Mouse (Mus musculus) heart, postnatal 10 days (tissue): ENCODE results near the gene Tmem43. TPM values are rescaled to one million over a fixed set of nuclear protein-coding genes. Genes with fewer than 3 reads are reported as not detected.
"Not testable (repeated sequence)": the region's sequence is repeated elsewhere in the genome, so short reads cannot be mapped to it uniquely, and the experiment has no call there.

ENCODE experiments used
- DNase-seq, 2 experiments: peaks; one replicate each; pipeline ENCODE4 v3.0.0; 2021
- intact Hi-C: fragments of 180-260 bp; cut with DNase I; formaldehyde crosslinking; loops from one replicate; pipeline ENCODE4 v1.15.1; 2025
- total RNA-seq, 2 experiments: library from RNA; stranded (reverse); gene quantifications; 2 replicates each; pipeline ENCODE4 v1.2.3; 2021

Tmem43 gene
- total RNA-seq, result 10 to 100 TPM; 27.0 to 28.4 TPM

DNA sequence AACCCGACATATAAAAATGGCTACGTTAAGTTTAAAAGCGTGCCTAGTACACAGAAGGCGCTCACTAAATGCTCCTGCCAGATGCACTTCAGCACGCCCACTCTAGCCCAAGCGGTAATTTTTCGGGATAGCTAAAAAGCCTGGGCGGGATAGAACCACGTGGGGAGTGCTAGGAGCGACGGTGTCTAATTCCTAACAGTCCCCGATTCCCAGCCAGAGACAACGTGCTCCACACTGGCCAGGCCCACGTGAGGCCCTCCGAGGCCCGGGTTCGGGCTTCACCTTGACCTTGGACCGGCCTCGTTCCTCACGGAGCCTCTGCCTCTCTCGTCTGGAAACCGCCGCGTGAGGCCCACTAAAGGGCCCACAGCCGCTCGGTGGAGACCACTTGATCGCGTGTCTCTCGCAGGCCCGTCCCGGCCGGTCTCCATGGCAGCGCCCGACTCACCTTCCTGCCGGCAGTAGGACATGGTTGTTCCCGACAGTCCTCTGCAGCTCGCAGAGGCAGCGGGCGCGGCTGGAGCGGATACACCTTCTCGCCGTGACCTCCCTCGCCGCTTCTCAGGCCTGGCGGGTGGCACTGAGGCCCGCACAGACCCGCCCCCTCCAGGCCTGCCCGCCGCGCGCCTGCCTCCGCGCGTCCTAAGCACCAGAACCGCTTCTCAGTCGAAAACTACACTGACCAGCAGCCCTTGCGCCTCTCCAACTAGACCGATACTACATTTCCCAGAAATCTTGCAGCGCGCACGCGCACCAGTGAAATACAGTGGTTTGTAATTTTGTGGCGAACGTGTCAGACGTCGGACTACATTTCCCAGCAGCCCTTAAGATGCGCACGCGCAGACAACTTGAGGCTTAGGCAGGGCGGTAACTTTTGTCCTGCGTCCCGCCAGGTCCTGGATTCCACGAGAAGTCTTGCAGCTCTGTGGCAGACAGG lies at the start of gene Tmem43, which contains the start of gene Chchd4:
Gene Tmem43 (plus strand): TSS at position 836 of the 937 bp plus-strand sequence.
Gene Chchd4 (minus strand): TSS at position 679 of the 937 bp plus-strand sequence.
- intact Hi-C loops, result no loop called here

DNA sequence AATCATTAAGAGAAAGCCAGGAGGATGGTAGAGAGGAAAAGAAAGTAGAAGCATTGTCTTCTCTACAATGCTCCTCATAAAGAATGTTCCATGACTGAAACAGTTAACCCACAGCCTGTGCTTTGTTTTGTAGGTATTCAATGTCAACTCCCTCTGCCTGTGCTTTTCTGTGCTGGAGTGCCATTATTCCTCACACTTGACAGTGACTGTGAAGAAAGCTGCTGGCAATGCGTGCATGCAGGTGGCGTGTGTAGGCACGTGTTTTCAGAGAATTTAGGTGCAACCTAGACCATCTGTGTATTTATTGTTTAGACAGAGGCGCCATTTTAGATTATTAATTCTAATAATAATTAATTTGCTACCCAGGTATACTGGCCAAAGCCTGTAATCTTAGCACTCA lies 49.4 kb upstream of the Tmem43 start:
- no peak for DNase-seq
- intact Hi-C loops, result no loop called here

More for the DNA sequence above, at the start of gene Tmem43, which contains the start of gene Chchd4:
- DNase-seq, result peak; percentile 100

DNA sequence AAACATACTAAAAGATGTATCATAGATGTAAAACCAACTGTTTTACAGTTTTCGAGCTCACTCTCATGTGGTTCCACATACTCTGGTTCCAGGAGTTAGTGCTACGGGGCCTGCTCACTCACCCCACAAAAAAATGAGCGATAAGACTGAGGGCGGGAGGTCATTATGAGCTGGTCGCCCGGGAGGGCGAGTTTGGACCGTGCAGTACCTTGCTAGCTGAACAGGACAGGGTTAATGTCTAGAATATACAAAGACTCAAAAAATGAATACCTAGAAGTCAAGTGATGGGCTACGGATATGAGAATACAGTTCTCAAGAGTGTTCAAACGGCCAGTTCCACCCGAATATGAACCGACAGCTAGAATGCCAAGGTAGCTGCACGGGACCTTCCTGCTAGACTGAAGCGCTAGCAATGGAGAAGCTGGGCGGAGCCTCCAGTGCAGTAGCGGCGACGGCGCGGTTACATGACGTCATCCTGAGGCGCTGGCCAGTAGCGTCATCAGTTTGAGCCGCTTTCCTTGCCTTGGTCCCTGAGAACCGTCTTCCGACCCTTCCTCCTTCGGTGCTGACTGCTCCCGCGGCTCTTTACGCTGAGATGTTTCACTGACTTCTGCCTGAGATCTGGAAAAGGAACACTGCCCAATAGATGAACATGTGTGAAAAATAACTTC lies 32.9 kb upstream of the Tmem43 start:
- DNase-seq, result peak; percentile 97 to 98
- intact Hi-C loops, result no loop called here

DNA sequence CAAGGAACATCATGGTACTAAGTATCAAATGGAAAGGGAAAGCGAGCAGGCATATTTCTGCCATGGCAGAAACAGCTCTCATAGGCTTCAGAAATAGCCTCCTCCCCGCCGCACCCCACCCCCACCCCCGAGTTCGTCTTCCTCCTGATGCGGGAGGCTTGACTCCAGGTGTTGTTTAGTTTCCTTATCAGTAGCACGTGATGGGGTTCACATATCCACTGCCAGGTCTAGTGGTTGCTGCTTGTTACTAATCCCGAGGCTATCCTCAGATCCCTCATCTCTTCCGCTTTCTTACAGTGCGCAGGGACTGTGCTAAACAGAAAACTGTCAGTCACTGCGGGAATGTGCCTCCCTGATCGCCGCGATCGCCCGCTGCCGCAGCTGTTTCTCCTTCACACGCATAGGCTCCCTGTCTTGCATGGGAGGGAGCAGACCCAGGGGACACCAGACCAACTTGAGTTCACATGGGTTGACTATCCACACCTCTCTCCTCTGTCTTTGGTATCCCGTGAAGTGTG lies 32.3 kb upstream of the Tmem43 start:
- intact Hi-C loops, result no loop called here
- peak in 1 of 2 experiments; percentile 7 for DNase-seq

DNA sequence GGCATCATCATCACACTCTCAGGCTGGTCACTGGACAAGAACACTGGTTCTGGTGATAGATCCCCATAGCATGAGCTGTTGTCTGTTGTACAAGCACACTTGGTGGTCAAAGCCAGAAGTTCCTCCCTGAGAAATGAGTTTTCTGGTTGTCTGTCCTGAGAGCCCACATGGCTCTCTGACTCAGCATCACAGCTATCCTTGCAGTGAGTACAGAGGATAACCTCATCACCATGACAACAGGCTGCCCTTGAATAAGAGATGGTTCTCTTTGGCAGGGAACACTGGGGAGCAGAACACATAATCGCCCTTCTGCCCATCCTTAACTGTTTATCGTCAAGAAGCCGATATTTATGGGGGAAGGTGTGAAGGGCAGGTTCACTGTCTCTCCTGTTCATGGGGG lies 28.2 kb upstream of the Tmem43 start:
- intact Hi-C loops, result no loop called here

DNA sequence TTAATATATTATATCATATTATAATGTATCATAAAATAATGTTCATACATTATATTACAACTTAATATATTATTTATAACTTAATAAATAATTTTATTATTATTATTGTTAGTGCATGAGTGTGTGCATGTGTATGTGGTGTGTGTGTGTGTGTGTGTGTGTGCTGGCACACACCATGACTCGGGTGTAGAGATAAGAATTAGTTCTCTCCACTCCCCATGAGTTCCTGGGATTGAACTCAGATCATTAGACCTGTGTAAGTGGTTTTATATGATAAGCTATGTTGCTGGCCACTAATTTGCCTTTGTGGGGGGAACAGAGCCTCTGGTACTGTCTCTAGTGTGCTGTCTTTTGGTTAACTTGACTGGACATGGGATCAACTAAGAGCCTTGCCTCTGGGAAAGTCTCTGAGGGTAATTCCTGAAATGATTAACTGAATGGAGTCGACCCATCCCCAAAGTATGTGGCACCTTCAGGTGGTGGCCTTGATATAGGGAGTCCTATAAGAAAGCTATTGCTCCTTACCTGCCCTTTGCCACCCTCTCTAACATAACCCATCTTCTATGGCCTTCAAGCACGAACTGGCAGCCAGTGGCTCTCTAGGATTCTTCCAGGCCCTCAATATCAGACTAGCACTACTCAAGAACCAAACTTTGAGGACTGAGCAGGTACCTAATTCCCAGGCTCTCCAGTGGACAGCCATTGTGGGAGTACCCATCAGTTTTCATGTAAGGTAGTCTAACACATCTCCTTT lies 23.9 kb upstream of the Tmem43 start:
- DNase-seq, result no peak
- intact Hi-C loops, result no loop called here

More for the DNA sequence above, 28.2 kb upstream of the Tmem43 start:
- DNase-seq, result no peak

DNA sequence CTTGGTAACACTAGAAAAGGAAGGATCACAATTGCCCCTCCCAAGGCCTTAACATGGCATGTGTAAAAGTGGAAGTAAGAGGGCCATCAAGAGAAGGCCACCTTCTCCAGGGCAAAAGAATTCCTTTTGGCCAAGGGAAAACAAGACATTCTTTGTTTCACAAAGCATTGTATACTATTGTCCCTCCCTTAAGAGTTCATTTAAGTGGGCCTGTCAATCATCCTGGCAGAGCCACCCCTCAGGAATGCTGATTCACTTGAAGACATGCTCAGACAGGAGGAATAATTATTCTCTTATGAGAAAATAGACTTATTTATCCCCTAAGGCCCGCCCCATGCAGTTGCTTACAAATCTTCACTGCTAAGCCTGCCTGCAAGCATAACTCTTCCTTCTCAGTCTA lies 21.4 kb upstream of the Tmem43 start:
- intact Hi-C loops, result no loop called here
- DNase-seq, result no peak

DNA sequence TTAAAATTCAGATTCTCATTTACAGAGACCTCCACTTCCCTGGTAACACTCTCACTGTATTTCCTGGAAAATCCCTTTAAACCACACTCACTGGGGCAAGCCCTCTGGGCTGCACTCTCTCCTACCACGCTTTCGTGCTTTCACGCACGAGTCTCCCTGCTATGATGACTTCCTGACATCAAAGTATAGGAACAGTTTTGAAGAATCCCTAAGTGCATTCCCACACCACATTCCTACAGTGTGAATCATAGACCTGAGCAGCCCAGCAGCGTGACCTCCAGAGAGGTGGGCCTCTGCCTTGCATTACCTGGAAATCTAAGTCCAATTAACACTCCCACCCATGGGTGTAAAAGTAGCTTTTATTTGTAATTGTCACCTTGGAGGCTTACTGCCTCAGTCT lies 19.0 kb upstream of the Tmem43 start:
- intact Hi-C loops, result no loop called here
- DNase-seq, result no peak

DNA sequence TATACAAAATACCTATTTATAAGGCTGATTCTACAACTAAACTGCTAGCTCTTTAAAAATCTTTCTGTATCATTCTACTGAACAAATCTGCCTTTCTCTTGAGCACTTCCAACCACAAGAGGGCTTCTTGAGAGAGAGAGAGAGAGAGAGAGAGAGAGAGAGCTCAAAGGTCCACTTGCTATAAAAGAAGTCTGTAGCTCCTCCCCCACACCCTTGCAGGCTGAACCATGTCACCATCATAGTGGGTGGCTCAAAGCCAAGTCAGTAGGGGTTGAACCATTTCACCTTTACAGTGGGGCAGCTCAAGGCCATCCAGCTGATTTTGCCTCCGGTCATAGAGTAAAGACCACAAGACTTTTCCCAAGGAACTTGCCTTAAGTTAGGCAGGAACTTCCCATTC lies 14.0 kb upstream of the Tmem43 start:
- intact Hi-C loops, result no loop called here
- no peak for DNase-seq

DNA sequence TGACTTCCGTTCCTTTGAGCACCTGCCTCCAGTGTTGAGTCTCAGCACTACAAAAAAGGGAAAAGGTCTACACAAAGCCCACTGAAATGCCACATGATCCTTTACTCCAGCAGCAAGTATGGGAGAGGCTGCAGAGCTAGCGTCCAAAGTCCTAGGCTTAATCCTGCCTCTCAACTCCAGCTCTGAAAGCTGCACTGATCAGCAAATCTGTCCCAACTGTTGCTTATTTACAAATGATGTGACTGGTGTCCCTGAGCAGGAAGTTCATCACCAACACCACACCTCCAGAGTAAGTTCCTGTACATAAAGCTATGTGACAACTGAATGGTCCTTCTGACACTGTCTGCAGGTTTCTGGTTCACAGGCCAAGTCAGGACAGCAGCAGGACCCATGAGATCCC lies 7.7 kb upstream of the Tmem43 start:
- intact Hi-C loops, result no loop called here
- no peak for DNase-seq

DNA sequence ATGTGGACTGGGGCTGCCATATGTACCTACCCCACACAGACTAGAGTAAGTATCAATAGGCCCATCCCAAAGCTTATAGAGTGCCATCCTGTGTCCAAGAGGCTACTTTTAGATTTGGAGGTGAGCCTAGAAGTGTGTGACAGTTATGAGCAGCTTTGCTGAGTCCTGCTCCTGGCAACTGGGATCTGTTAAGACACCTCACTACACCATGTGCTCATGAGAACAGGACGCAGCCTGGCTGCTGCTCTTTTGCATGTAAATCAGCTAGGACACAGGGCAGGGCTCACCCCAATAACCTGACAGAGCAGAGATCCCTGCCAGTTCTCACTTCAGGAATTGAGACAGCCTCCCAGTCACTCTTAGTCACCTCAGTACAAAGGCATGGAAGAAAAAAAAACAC lies 6.4 kb upstream of the Tmem43 start:
- intact Hi-C loops, result no loop called here
- DNase-seq, result no peak

DNA sequence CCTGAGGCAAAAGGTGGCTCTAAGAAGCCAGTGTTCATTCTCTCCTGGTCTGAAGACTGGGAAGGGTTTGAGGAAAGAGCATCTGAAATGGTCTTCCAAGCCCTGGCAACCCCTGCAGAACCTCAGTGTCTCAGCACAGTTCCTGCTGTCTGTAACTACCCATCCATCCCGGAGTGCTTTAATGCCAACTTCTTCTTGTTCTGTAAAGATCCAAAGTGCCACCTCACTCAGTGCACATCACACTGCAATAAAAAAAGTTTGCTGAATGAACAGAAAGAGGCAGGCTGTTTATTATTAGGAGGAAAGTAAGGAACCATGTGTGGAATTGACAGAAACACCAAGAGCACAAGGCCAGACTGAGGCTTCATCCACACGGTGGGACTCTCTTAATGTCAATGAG lies 2.8 kb upstream of the Tmem43 start:
- intact Hi-C loops, result no loop called here
- DNase-seq, result no peak

DNA sequence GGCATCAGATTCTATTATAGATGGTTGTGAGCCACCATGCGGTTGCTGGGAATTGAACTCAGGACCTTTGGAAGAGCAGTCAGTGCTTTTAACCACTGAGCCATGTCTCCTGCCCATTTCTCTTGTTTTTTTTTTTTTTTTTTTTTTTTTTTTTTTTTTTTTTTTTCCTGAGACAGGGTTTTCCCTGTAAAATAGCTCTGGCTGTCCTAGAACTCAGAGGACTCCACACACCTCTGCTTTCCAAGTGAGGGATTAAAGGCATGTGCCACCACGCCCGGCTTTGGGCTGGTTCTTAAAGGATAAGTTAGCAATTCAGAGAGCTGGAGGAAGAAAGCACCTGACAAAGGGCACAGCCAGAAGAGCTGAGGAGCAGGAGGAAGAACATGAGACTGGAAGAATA lies 2.1 kb upstream of the Tmem43 start:
- DNase-seq, intact Hi-C loops: not testable (repeated sequence)

DNA sequence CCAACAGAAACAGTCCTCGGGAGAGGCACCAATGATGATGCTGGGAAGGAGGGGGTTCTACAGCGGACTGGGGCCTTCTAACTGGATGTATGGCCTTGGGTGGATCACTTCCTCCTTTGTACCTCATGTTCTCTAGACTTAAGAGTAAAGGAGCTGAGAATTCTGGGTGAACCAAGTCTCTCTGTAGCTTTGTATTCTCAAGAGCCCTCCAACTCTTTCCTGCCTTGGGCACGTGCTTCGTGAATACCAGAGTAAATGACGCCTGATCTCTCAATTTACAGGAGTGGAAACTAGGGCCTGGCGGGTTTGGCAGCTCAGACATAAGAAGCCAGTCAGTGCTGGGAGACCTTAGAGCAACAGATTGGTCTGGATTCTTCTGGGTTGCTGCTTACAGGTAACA lies 1.2 kb upstream of the Tmem43 start:
- intact Hi-C loops, result no loop called here
- no peak for DNase-seq

DNA sequence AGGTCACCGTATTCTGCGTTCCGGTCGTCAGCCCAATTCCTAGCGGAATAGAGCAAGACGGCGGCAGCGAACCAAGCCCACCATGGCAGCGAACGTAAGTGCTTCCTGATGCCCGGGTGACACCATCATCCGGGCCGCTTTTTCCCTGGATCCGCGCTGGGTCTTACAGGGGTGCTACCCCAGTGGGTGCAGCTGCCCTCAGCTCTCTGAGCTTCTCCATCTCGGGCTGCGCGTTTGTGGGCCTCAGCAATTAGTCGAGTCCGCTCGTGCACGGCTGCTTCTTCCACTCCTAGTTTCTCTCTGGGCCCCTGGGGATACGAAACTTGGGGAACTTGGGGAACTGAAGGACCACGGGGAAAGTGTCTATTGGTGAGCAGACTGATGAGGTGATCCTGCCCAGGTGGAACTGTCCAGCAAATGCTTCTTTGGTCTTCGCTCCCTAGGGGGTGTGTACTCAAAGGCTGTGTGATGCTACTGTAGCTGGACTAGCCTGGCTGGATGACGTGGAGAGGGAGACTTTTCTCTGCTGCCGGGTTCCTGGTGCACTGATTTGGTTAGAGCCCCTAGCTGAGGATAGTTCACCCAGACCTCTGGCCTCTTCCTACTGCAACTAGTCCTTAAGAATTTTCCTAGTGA lies 420 bp downstream of the Tmem43 start:
- intact Hi-C loops, result no loop called here
- no peak for DNase-seq

DNA sequence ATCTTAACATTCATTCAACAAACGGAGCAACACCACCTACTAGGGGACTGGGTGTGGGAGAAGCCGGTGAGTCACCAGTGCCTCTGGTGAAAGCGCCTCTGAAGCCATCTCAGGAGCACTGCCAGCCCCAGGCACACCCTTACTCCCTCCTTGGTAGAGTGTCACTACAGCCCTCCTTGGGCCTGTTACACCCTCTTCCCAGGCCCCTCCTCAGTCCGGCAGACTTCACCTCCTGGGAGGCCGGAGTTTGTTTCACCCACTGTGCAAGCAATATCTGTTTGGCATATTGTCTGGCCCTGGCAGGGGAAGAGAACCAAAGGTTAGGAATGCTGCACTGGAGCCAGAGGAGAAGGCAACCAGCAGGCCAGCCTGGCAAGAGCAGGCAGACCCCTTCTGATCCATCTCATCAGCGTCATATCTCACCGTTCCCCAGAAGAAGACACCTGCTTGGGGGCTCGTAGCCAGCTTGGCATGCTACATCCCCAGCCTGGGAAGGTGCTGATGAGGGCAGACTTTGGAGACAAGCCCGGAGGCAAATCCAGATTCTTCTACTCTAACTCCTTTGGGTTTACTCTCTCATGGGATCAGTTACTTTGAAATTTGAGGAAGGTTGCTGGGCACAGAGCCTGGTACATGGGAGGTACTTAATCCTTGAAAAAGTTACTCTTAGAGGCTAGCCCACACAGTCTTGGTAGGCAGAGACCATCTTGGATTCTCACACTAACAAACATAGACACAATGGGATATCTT lies 1.1 kb downstream of the Tmem43 start:
- intact Hi-C loops, result no loop called here
- DNase-seq, result peak; percentile 42

DNA sequence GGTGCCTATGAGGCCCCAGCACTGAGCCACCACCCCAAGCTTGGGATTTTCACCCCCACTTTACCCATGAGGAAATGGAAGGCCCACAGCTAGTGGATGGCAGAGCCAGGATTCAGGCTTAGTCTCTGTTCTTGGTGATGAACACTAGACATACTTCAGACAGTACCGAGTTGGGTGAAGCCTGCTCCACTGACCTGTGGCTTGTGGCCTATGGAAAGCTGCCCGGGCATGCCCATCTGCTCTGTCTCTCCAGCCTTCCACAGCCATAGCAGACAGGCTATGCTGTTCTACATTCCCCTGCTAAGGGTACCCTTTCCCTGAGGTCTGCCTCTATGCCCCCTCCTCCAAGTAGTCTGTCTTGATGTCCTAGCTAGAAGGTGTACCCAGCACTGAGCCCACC lies 3.0 kb downstream of the Tmem43 start:
- DNase-seq, result no peak

DNA sequence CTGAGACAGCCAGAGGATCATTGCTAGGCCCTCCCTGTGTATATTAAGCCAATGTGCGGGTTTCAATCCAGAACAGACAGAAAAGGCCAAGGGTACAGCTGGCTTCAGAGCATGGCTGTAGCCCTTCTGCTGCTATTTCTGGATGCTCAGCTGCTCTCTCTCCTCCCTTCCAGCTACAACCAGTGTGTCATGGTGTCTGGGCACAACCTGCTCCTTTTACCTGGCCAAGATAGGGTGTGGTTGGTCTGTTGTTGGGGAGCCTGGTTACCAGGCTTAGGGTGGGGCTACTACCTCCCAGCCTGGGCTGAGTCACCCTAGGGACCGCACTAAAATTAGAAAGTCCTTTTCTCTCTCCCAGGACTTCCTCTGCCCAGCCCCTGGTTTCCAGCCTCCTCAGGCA lies 9.9 kb downstream of the Tmem43 start:
- peak in 1 of 2 experiments; percentile 41 for DNase-seq
- intact Hi-C loops, result no loop called here

More for the DNA sequence above, 3.0 kb downstream of the Tmem43 start:
- intact Hi-C loops, result no loop called here

DNA sequence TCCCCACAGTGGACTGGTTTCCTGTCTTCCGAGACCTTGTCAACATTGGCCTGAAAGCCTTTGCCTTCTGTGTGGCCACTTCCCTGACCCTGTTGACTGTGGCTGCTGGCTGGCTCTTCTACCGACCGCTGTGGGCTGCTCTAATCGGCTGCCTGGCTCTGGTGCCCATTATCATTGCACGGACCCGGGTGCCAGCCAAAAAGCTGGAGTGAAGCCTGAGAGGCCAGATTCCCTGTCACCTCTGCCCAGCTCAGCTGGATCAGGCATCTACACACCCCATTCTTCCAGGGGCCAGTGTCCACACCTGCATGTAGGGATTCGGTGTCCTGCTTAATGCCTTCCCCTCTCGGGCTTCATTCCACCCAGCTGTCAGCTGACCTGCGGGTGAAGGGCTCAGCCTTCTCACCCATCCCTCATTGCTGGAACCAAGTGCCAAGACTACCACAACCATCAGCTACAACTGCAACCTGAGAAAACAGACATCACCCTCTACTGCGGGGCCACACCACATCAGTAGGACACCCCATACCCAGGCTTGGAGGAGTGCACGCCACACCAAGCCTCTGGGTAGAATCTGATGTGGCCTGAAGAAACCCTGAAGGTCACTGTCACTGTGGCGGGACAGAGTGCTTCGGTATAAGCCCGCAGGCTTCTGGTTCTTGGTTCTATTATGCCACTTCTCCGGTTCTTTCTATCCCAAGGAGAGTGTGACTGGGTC lies 13.4 kb downstream of the Tmem43 start:
- DNase-seq, result peak in 1 of 2 experiments; percentile 42
- intact Hi-C loops, result no loop called here
